Comparison of ENCODE assay signal across 1 mouse cellular context in genomic region chr8:94704669-94704984, GRCm38 (mm10).
TF ChIP-seq lines count a peak whose summit lies in the region.

No protein-coding gene starts in this region.

TF ChIP-seq in CH12.LX, 34 proteins besides CTCF, POLR2A, EP300 and RAD21 (continued from another document):
- TF ChIP-seq UBTF (IDR thresholded peaks at IDR 0.05; ENCODE audit: low read depth, low read length) (0 out of 2 replicates have a peak, but pooled peaks have one; percentile 39), SIN3A (IDR thresholded peaks at IDR 0.05; ENCODE audit: low read length) (no peak; the same call in 1 of the 2 replicates), MYC (IDR thresholded peaks at IDR 0.05; ENCODE audit: low read depth, low read length) (no peak), RCOR1 (conservative IDR thresholded peaks at IDR 0.05; ENCODE audit: low read depth, low read length) (no peak), TBP (conservative IDR thresholded peaks at IDR 0.05; ENCODE audit: low read depth, low read length) (0 out of 2 replicates have a peak, but pooled peaks have one; percentile 15), MXI1 (IDR thresholded peaks at IDR 0.05; ENCODE audit: low read depth, low read length) (0 out of 2 replicates have a peak, but pooled peaks have one; percentile 7), MEF2A (IDR thresholded peaks at IDR 0.05; ENCODE audit: borderline replicate concordance, low read depth, low read length) (no peak), ETS1 (conservative IDR thresholded peaks at IDR 0.05; ENCODE audit: low read depth, low read length) (peak; percentile 46), BHLHE40 (IDR thresholded peaks at IDR 0.05; ENCODE audit: low read depth, low read length) (0 out of 2 replicates have a peak, but pooled peaks have one; percentile 51), MAX (IDR thresholded peaks at IDR 0.05; ENCODE audit: low read length) (0 out of 2 replicates have a peak, but pooled peaks have one; percentile 2)
